Mouse (Mus musculus): Measurements from ENCODE around the gene Foxn3. TPM values are rescaled to one million over a fixed set of nuclear protein-coding genes. Genes with fewer than 3 reads are reported as not detected.

Gene Foxn3
- polyA plus RNA-seq, 1 experiment = 61.5 TPM

DNA sequence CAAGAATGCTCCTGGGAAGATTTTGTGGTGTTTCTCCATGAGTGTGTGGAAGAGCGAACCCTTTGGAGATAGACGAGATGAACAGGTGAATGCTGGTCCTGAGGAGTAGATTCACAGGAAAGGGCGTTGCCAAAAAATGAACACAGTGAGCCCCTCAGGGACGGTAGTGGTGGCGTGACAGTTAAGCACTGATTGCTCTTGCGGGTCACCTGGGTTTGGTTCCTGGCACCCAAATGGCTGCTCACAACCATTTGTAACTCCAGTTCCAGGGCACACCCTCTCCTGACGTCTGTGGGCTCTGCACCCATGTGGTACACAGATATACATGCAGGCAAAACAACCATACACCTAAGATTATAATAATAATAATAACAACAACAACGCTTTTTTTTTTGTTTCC lies 277.7 kb downstream of the Foxn3 start:
- 43% methylated on average over 8 of the region's 8 CpGs for WGBS
- peaks cover 51% of the 10 kb centered on the region for H3K4me1 ChIP-seq (ENCODE audit: control insufficient read depth, insufficient read depth, low read length)

DNA sequence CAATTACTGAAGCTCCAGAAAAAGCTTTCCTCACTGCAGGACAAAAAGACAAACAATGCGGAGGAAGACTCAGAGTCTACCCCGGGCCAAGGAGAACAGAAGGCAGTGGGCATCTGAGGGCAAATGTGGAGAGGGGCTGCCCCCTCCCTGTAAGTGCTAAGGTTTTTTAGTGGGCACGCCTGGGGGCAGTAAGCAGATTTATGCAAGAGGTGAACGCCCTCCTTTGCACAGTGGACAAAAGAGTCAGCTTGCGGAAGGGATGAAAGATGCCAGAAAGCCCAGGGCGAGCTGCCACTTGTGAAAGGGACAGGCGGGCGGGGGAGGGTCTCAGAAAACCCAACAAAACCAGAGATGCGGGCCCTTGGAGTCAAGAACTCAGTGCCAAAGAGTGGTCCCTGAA lies 278.2 kb downstream of the Foxn3 start:
- no peak for TF ChIP-seq CTCF (IDR thresholded peaks at IDR 0.05; ENCODE audit: borderline replicate concordance, insufficient read depth, low read depth, low read length)
- Histone ChIP-seq H3K4me3 (replicated peaks; ENCODE audit: insufficient read depth, low read depth, low read length) (no peak overlapping the region), H3K4me1 (ENCODE audit: control insufficient read depth, insufficient read depth, low read length) (peaks cover 56% of the 10 kb centered on the region), H3K27me3 (ENCODE audit: control insufficient read depth, insufficient read depth, low read length) (no peaks in the 10 kb centered on the region), H3K27ac (ENCODE audit: insufficient read depth, low read length) (peak overlapping the region; percentile 96)
- peak; percentile 62 to 67 for DNase-seq
- 8% methylated on average over 9 of the region's 9 CpGs for WGBS

More for the DNA sequence above, 277.7 kb downstream of the Foxn3 start:
- DNase-seq = no peak
- no peak overlapping the region for H3K4me3 ChIP-seq (replicated peaks; ENCODE audit: insufficient read depth, low read depth, low read length)
- H3K27me3 ChIP-seq (ENCODE audit: control insufficient read depth, insufficient read depth, low read length) = no peaks in the 10 kb centered on the region
- H3K27ac ChIP-seq (ENCODE audit: insufficient read depth, low read length) = peak overlapping the region; percentile 96
- TF ChIP-seq POLR2A (IDR thresholded peaks at IDR 0.05; ENCODE audit: borderline replicate concordance, insufficient read depth, low read length) = no peak
- TF ChIP-seq CTCF (IDR thresholded peaks at IDR 0.05; ENCODE audit: borderline replicate concordance, insufficient read depth, low read depth, low read length) = no peak

DNA sequence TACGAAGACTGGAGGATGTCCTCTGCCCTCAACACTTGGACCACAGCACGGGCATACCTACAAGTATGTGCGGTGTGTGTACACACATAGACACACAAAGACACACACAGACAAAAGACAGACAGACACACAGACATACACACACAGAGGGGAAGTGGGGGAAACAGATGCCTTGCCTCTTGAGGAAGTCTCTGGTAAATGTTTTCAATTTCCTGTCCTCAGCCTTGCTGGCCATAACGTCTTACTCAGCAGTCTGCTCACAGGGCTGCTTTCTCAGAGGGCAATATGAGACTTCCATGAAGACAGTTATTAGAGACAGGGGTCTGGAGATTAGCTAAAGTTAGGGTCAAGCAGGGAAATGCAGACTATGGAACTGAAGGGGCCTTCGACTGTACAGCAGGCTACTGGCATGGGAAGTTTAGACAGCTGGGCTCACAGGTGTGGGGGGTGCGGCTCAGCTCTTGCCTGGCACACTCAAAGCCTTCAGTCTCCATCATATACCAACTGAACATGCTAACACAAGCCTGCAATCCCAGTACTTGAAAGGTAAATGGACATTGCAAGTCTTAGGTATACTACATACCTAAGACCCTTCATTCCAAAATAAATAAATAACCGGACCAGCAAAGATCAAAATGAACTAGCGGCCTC lies 278.8 kb downstream of the Foxn3 start:
- Histone ChIP-seq H3K27me3 (ENCODE audit: control insufficient read depth, insufficient read depth, low read length) (no peaks in the 10 kb centered on the region), H3K4me3 (replicated peaks; ENCODE audit: insufficient read depth, low read depth, low read length) (no peak overlapping the region), H3K27ac (ENCODE audit: insufficient read depth, low read length) (peak overlapping the region; percentile 96), H3K4me1 (ENCODE audit: control insufficient read depth, insufficient read depth, low read length) (peaks cover 62% of the 10 kb centered on the region)
- peak in 1 of 2 experiments; percentile 49 for DNase-seq
- 57% methylated on average over 8 of the region's 8 CpGs for WGBS
- TF ChIP-seq CTCF (IDR thresholded peaks at IDR 0.05; ENCODE audit: borderline replicate concordance, insufficient read depth, low read depth, low read length) (no peak), POLR2A (IDR thresholded peaks at IDR 0.05; ENCODE audit: borderline replicate concordance, insufficient read depth, low read length) (no peak)

DNA sequence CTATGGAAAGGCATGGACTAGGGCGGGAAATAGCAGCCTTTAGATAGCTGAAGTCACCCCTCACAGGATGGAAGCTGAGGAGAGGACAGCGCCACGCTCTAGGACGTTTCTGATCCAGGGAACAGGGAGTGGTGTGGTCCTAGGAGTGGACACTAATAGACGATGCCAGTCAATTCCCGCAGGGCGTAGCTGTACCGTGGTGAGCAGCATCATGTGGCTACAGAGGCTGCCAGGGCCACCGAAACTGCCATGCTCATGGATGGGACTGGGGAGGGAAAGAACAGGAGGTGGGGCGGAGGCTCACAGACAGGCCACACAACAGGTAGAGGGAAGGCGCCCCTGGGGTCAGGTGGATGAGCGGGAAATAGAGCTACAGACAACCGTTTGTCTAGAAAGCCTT lies 282.6 kb downstream of the Foxn3 start:
- 46% methylated on average over 13 of the region's 13 CpGs for WGBS
- Histone ChIP-seq H3K27me3 (ENCODE audit: control insufficient read depth, insufficient read depth, low read length) (no peaks in the 10 kb centered on the region), H3K27ac (ENCODE audit: insufficient read depth, low read length) (peak overlapping the region; percentile 3), H3K4me3 (replicated peaks; ENCODE audit: insufficient read depth, low read depth, low read length) (no peak overlapping the region), H3K4me1 (ENCODE audit: control insufficient read depth, insufficient read depth, low read length) (peaks cover 44% of the 10 kb centered on the region)
- no peak for TF ChIP-seq POLR2A (IDR thresholded peaks at IDR 0.05; ENCODE audit: borderline replicate concordance, insufficient read depth, low read length)
- peak; percentile 49 to 55 for DNase-seq

DNA sequence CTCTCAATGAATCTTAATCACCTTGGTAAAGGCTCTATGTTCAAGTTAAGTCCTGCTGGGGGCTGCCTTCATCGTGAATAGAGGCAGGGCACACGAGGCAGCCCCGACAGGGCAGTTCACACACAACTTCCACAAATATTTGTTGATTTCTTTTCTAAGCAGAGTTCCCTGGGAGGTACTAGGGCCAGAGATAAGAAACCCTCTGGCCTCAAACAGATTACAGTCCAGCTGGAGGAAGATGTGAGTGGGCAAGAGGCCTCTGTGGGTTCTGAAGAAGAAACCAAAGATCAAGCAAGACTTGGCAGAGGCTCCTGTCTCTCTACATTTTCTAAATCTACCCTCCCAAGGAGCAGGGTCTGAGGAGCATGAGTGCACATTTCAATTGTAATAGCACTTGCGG lies 283.1 kb downstream of the Foxn3 start:
- H3K27ac ChIP-seq (ENCODE audit: insufficient read depth, low read length) = peak overlapping the region; percentile 3; the same call in 1 of the 2 replicates
- WGBS = 68% methylated on average over 4 of the region's 4 CpGs
- H3K4me3 ChIP-seq (replicated peaks; ENCODE audit: insufficient read depth, low read depth, low read length) = no peak overlapping the region
- peaks cover 39% of the 10 kb centered on the region for H3K4me1 ChIP-seq (ENCODE audit: control insufficient read depth, insufficient read depth, low read length)
- TF ChIP-seq CTCF (IDR thresholded peaks at IDR 0.05; ENCODE audit: borderline replicate concordance, insufficient read depth, low read depth, low read length) (no peak), POLR2A (IDR thresholded peaks at IDR 0.05; ENCODE audit: borderline replicate concordance, insufficient read depth, low read length) (no peak)
- no peaks in the 10 kb centered on the region for H3K27me3 ChIP-seq (ENCODE audit: control insufficient read depth, insufficient read depth, low read length)
- no peak for DNase-seq

DNA sequence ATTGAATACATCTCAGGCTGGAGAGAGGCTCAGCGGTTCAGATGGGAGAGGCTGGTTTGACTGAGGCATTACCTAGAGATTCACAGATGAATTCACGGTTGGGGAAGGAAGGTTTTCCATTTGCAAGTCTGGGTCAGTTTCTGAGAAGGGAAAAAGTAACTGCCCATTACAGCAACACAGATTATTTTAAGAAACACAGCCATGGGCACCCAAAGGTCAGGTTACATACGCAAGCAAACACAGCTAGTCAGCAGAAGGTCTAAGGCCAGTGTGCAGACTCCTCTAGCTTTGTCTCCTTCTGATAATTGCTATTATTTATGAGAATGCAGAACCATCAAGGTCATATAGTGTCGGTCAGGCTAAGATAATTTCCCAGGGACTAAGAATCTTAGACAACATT lies 284.0 kb downstream of the Foxn3 start:
- TF ChIP-seq POLR2A (IDR thresholded peaks at IDR 0.05; ENCODE audit: borderline replicate concordance, insufficient read depth, low read length) (no peak), CTCF (IDR thresholded peaks at IDR 0.05; ENCODE audit: borderline replicate concordance, insufficient read depth, low read depth, low read length) (no peak)
- Histone ChIP-seq H3K4me1 (ENCODE audit: control insufficient read depth, insufficient read depth, low read length) (peaks cover 32% of the 10 kb centered on the region), H3K27me3 (ENCODE audit: control insufficient read depth, insufficient read depth, low read length) (no peaks in the 10 kb centered on the region), H3K4me3 (replicated peaks; ENCODE audit: insufficient read depth, low read depth, low read length) (no peak overlapping the region), H3K27ac (ENCODE audit: insufficient read depth, low read length) (no peak overlapping the region)
- no peak for DNase-seq
- 83% methylated on average over 4 of the region's 4 CpGs for WGBS

DNA sequence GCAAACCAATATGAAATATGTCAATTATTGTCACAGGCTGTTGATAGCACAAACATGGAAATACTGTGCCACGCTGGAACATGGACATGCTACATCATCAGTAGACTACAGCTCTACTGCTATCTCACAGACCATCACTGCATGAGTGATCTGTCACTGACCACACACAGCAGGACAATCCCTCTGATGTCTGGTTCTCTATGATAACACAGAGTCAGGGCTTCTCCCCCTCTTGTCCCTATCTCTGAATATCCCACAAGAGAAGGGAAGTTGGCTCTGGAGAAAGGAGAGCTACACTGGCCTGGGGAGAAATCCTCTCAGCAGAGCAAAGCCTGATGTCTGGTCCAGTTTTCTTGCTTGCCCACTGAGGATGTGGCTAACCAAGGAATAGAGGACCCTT lies 288.8 kb downstream of the Foxn3 start:
- Histone ChIP-seq H3K4me3 (replicated peaks; ENCODE audit: insufficient read depth, low read depth, low read length) (no peak overlapping the region), H3K4me1 (ENCODE audit: control insufficient read depth, insufficient read depth, low read length) (peaks cover 13% of the 10 kb centered on the region), H3K27ac (ENCODE audit: insufficient read depth, low read length) (peak overlapping the region; percentile 52), H3K27me3 (ENCODE audit: control insufficient read depth, insufficient read depth, low read length) (no peaks in the 10 kb centered on the region)
- WGBS = 80% methylated on average over 1 of the region's 1 CpGs
- DNase-seq = no peak
- TF ChIP-seq POLR2A (IDR thresholded peaks at IDR 0.05; ENCODE audit: borderline replicate concordance, insufficient read depth, low read length) (no peak), CTCF (IDR thresholded peaks at IDR 0.05; ENCODE audit: borderline replicate concordance, insufficient read depth, low read depth, low read length) (no peak)

DNA sequence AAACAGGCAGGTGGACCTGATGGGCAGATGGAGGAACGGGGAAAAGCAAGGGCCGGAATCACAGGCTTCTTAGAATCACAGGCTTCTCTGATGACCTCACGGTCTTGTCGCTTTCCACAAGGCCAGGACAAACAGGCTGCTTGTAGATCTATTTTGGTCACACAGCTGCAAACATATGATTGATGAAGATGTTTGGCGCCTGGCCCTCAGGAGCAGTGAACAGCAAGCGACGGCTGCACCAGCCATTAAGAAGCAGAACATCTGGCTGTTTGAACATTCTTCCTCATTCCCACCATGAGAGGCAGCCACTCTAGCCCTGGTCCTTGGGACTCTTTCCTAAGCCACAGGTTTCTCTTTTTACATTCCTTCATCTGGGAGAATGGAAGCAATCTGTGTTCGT lies 294.0 kb downstream of the Foxn3 start:
- Histone ChIP-seq H3K27ac (ENCODE audit: insufficient read depth, low read length) (no peak overlapping the region), H3K27me3 (ENCODE audit: control insufficient read depth, insufficient read depth, low read length) (no peaks in the 10 kb centered on the region), H3K4me3 (replicated peaks; ENCODE audit: insufficient read depth, low read depth, low read length) (no peak overlapping the region), H3K4me1 (ENCODE audit: control insufficient read depth, insufficient read depth, low read length) (peaks cover 29% of the 10 kb centered on the region)
- DNase-seq = no peak
- TF ChIP-seq CTCF (IDR thresholded peaks at IDR 0.05; ENCODE audit: borderline replicate concordance, insufficient read depth, low read depth, low read length) (no peak), POLR2A (IDR thresholded peaks at IDR 0.05; ENCODE audit: borderline replicate concordance, insufficient read depth, low read length) (no peak)
- 72% methylated on average over 8 of the region's 8 CpGs for WGBS

Measured in cerebellum, adult 2 months (tissue).